Comparison of ENCODE assay signal across 9 mouse cellular contexts in genomic region chr2:9872682-9873081, GRCm38 (mm10). TPM values are rescaled to one million over a fixed set of nuclear protein-coding genes. Genes with fewer than 3 reads are reported as not detected.
DNase-seq lines count a peak whose midpoint lies in the region; ATAC-seq and TF ChIP-seq lines count a peak whose summit lies in the region.
"Had no signal": no experiment of that assay in that cellular context is flagged by ENCODE, and none has a peak within 500 bp of the region (broad histone marks: within the 10 kb centered on the region; RNA-seq: fewer than 3 reads in every experiment).

No protein-coding gene starts in this region.

- H3K4me2 ChIP-seq in heart, embryonic 12.5 days = peak overlapping the region; percentile 60
- peak overlapping the region; percentile 65 for H3K4me2 ChIP-seq in midbrain, embryonic 14.5 days (ENCODE audit: low read length)

- H3K27ac ChIP-seq in heart, embryonic 12.5 days (ENCODE audit: poor library complexity, severe bottlenecking) = 0 out of 2 replicates have a peak overlapping the region, but pooled peaks have one; percentile 9
- H3K27ac ChIP-seq in midbrain, embryonic 14.5 days (replicated peaks; ENCODE audit: low read depth, low read length) = peak overlapping the region; percentile 87

- H3K9ac ChIP-seq in heart, embryonic 12.5 days = peak overlapping the region; percentile 49; the same call in 1 of the 2 replicates
- H3K9ac ChIP-seq in midbrain, embryonic 14.5 days (replicated peaks; ENCODE audit: low read length) = peak overlapping the region; percentile 72

- no peaks in the 10 kb centered on the region for H3K9me3 ChIP-seq in heart, embryonic 12.5 days (replicated peaks)
- H3K9me3 ChIP-seq in E14TG2a.4 (ENCODE audit: low read length) = peaks cover 7% of the 10 kb centered on the region
- H3K9me3 ChIP-seq in midbrain, embryonic 14.5 days (ENCODE audit: control insufficient read depth, low read length) = no peaks in the 10 kb centered on the region

- WGBS in heart, embryonic 12.5 days = 19% methylated on average over 12 of the region's 12 CpGs
- 2% methylated on average over 12 of the region's 12 CpGs for WGBS in midbrain, embryonic 14.5 days

- peak overlapping the region; percentile 30 for H3K4me3 ChIP-seq in heart, embryonic 12.5 days
- H3K4me3 ChIP-seq in E14TG2a.4 (replicated peaks; ENCODE audit: low read length) = 0 out of 2 replicates have a peak overlapping the region, but pooled peaks have one; percentile 26
- peak overlapping the region; percentile 45 for H3K4me3 ChIP-seq in midbrain, embryonic 14.5 days (replicated peaks; ENCODE audit: low read depth, low read length)

- TF ChIP-seq CTCF in E14TG2a.4 (conservative IDR thresholded peaks at IDR 0.05; ENCODE audit: low read length) = no peak

- no peaks in the 10 kb centered on the region for H3K36me3 ChIP-seq in heart, embryonic 12.5 days
- no peaks in the 10 kb centered on the region for H3K36me3 ChIP-seq in E14TG2a.4 (ENCODE audit: insufficient read depth, low read length)
- H3K36me3 ChIP-seq in midbrain, embryonic 14.5 days (ENCODE audit: control insufficient read depth, insufficient read depth, low read length) = 0 out of 2 replicates have a peak, but pooled peaks cover 9% of the 10 kb centered on the region

- intact Hi-C loops in gastrocnemius, postnatal 14 days (cut with DNase I; ENCODE audit: low total_unique reads) = no loop called here

- ATAC-seq in heart, embryonic 12.5 days (ENCODE audit: insufficient number of reproducible peaks, low FRiP score) = no peak
- peak; percentile 4; the same call in 1 of the 2 replicates for ATAC-seq in granulocyte monocyte progenitor cell, adult 5-6 weeks (replicated peaks; ENCODE audit: poor library complexity, severe bottlenecking)
- no peak for ATAC-seq in midbrain, embryonic 14.5 days (ENCODE audit: low FRiP score, low TSS enrichment)

- no peak for DNase-seq in heart, adult 18-20 months
- DNase-seq in midbrain, embryonic 14.5 days = peak; percentile 35
- no peak for DNase-seq in cerebellum, postnatal 14 days
- no peak for DNase-seq in testis, postnatal 14 days (ENCODE audit: low spot score)
- no peak for DNase-seq in gastrocnemius, postnatal 14 days

- H3K4me1 ChIP-seq in heart, embryonic 12.5 days (replicated peaks) = peaks cover 49% of the 10 kb centered on the region
- peaks cover 53% of the 10 kb centered on the region for H3K4me1 ChIP-seq in E14TG2a.4 (replicated peaks; ENCODE audit: low read depth, low read length)
- no peaks in the 10 kb centered on the region for H3K4me1 ChIP-seq in midbrain, embryonic 14.5 days (ENCODE audit: control insufficient read depth, insufficient read depth, low read length)

- H3K27me3 ChIP-seq in heart, embryonic 12.5 days (replicated peaks) = peaks cover 31% of the 10 kb centered on the region
- peaks cover 95% of the 10 kb centered on the region for H3K27me3 ChIP-seq in E14TG2a.4 (ENCODE audit: insufficient read depth, low read length)
- peaks cover 61% of the 10 kb centered on the region for H3K27me3 ChIP-seq in midbrain, embryonic 14.5 days (ENCODE audit: control insufficient read depth, insufficient read depth, low read length)

RNA-seq across cellular contexts. Expression of gene 4930412O13Rik, which starts 8.4 kb away (rescaled TPM):
- 1.7 and 1.8 TPM in 2 replicates for polyA plus RNA-seq in heart, embryonic 12.5 days (2016; fragmentation: Nextera tagmentation; extraction: Ambion mirVana)
- not detected for total RNA-seq in heart, adult 18-20 months (2021)
- total RNA-seq in granulocyte monocyte progenitor cell, adult 5-6 weeks (2014; fragmentation: Nextera tagmentation) = not detected in 2 replicates
- not detected in 2 replicates for total RNA-seq in granulocyte monocyte progenitor cell, adult 5-6 weeks (2017)
- polyA plus RNA-seq in midbrain, embryonic 14.5 days (2014; fragmentation: Nextera tagmentation; extraction: Ambion mirVana) = 1.7 and 2.5 TPM in 2 replicates
- not detected for total RNA-seq in gastrocnemius, postnatal 14 days (2021)
- polyA plus RNA-seq: large intestine, adult 2 months had no signal

RNA-seq across cellular contexts. Expression of gene 9230102O04Rik, which starts 16.7 kb away (rescaled TPM):
- 1.0 TPM in 1 of 2 replicates, not detected in the other for polyA plus RNA-seq in heart, embryonic 12.5 days (2016; fragmentation: Nextera tagmentation; extraction: Ambion mirVana)
- total RNA-seq in heart, adult 18-20 months (2021) = not detected
- not detected in 2 replicates for total RNA-seq in granulocyte monocyte progenitor cell, adult 5-6 weeks (2014; fragmentation: Nextera tagmentation)
- not detected in 2 replicates for total RNA-seq in granulocyte monocyte progenitor cell, adult 5-6 weeks (2017)
- polyA plus RNA-seq in midbrain, embryonic 14.5 days (2014; fragmentation: Nextera tagmentation; extraction: Ambion mirVana) = 5.5 and 6.3 TPM in 2 replicates
- total RNA-seq in gastrocnemius, postnatal 14 days (2021) = not detected
- polyA plus RNA-seq: large intestine, adult 2 months had no signal

RNA-seq across cellular contexts. Expression of gene Gata3, which starts 17.2 kb away (rescaled TPM):
- 7.9 and 8.0 TPM in 2 replicates for polyA plus RNA-seq in heart, embryonic 12.5 days (2016; fragmentation: Nextera tagmentation; extraction: Ambion mirVana)
- 1 to 10 TPM in 1 of 2 experiments, under 1 TPM in 1; 0.62 to 1.0 TPM for total RNA-seq in heart, adult 18-20 months (2021)
- total RNA-seq in granulocyte monocyte progenitor cell, adult 5-6 weeks (2014; fragmentation: Nextera tagmentation) = 17.0 TPM in 1 of 2 replicates, not detected in the other
- not detected in 2 replicates for total RNA-seq in granulocyte monocyte progenitor cell, adult 5-6 weeks (2017)
- polyA plus RNA-seq in midbrain, embryonic 14.5 days (2014; fragmentation: Nextera tagmentation; extraction: Ambion mirVana) = 88.6 and 120 TPM in 2 replicates
- under 1 TPM; 0.31 to 0.55 TPM for total RNA-seq in gastrocnemius, postnatal 14 days (2021)
